Mouse (Mus musculus): ENCODE measurements around the gene Mospd2.

The Mospd2 gene

DNA sequence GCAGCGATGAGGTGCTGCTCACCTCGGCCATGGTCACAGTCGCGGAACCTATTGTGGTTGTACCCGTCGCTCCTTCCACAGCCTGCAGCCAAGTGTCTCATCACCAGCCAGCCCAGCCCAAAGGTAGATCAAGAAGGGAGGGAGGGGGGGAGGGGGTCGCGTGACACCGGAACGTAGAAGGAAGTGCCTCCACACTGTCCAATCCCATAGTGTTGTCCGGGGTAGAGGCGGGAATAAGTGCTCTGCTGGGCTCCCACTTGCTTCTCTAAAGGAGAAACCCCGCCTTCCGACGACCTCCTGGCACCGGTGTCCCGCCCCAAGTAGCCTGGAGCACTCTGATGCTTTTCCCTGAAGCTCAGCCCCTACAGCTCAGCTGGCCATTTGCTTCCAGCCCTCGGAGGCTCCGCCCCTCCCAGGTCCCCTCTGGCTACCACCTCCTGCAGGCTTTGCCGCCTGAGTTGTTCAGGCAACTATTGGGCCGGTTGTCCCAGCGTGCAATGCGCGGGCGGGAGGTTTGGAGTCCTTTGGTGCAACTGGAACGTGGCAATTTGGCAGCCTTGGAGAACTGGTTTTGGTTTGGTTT, at the start of gene Mospd2, which contains the start of gene Fancb:
TSS of gene Mospd2 (minus strand) at position 183 of the 583 bp plus-strand sequence.
TSS of gene Fancb (plus strand) at position 400 of the 583 bp plus-strand sequence.
- in situ Hi-C loops (cut with MboI, MseI), result no loop called here

DNA sequence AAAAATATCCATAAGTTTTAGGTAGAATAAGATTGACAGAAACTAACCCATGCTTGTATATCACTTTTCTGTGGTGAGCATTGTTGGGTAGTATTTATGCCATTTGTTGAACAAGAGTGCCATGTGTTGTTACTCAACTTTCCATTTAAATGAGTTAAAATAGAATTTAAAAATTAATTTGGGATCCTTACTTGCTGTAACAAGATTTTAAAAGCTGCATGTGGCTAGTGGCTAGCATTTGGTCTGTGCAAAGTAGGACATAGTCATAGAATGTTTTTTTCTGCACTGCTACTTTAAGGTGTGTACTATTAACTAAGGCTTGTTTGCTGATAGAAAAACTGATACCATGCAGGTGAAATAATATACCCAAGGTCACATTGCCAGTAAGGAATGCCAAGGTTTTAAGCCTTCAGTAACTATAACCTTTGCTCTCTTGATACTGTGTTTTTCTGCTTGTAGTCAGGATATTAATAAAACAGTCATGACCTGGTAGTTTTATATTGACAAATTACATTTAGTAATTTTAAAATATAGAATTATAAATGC, 24.7 kb upstream of the Mospd2 start, which contains the start of gene Gm17604:
TSS of gene Gm17604 (minus strand) at position 51 of the 546 bp plus-strand sequence.
- in situ Hi-C loops (cut with MboI, MseI), result no loop called here

GRCm38 (mm10) chrX:165003141-165003540, 23.0 kb upstream of the Mospd2 start:
- in situ Hi-C loops (cut with MboI, MseI), result no loop called here

- in situ Hi-C loops (cut with MboI, MseI), result no loop called here
Measured at GRCm38 (mm10) chrX:164978866-164979265, 1.3 kb downstream of the Mospd2 start.

GRCm38 (mm10) chrX:164971206-164971605, 9.0 kb downstream of the Mospd2 start:
- in situ Hi-C loops (cut with MboI, MseI), result no loop called here

DNA sequence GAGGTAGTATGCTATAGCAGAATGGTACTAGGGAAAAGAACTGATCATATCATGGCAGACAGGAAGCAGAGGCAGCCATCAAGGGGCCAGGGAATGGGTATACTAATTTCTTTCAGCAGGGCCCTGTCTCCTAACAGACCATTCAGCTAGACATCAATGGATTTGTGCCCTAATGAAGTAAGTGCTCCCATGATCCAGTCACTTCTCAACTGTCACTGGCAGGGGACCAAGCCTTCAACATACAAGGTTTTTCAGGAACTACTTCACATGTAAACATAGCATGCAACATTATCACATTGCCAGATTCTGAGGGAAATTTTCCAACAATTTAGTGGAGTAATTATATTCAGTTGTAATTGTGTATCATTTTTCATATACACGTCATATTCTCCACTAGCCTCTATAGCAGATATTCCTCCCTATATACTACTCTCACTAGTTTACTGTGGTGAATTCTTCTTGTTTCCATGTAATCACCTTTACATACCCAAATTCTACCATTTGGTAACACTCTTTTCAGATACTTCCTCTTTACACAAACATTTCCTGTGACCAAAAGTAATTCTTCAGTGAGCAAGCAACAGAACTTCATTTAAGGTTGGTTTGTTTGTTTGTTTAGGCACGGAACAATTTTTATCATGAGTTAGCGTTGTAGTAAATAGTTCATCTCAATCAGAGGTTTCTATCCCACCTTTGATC, 14.3 kb downstream of the Mospd2 start:
- in situ Hi-C loops (cut with MboI, MseI), result loop anchor here (10.0 kb wide), 1 partner anchor 1419 kb away; no protein-coding TSS in a partner anchor

GRCm38 (mm10) chrX:164952601-164953375, 27.4 kb downstream of the Mospd2 start:
- in situ Hi-C loops (cut with MboI, MseI), result no loop called here

DNA sequence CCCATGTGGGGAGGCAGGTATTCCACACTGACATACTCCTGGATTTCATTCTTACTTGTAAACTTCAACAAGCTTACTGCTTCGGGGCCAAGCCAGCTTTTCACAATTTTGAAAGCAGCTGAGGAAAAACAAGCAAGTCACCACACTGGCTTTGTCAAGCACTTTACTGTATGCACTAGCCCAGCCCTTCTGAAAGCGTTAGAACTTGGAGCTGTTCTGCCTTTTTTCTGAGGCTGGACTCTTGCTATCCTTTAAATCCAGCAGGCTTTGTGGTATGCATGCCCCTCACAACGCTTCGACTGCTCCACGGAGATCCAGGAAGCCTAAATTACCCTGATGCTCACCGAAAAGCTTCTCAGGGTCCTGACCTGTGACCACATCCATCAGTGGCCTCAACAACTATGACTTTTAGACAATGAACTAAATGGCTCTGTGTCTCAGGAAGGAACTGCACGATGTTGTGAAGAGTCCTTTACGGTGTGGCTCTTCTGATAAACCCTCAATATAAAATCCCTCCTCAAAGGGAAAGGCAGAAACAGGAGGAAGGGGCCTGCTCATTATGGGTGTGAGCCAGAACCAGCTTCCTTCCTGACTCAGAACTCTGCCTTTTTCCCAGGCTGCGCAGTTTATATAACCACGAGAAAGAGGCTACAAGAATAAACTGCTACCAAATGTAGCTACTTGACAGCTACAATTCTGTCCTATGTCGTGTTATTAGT, 28.2 kb downstream of the Mospd2 start:
- in situ Hi-C loops (cut with MboI, MseI), result no loop called here

- in situ Hi-C loops (cut with MboI, MseI), result no loop called here
Measured at GRCm38 (mm10) chrX:164941540-164941939, 38.6 kb downstream of the Mospd2 start.

DNA sequence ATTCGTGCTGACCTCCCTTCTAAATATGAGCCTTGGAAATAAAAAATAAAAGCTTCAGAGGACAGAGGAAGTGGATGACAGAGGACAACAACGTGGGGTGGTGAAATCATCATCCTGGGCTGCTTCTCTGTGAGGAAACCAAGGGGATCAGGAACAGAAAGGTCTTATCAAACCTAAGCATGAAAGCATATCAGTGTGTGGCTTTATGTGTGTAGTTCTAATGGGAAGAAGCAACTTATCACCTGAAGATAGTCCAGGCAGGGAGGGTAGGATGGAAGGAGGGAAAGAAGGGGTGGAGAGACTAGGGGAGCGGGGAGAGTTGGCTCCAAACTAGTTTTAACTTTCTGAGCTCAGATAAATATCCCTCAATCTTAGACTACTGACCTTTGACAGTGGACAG, 67.2 kb downstream of the Mospd2 start:
- in situ Hi-C loops (cut with MboI, MseI), result no loop called here

DNA sequence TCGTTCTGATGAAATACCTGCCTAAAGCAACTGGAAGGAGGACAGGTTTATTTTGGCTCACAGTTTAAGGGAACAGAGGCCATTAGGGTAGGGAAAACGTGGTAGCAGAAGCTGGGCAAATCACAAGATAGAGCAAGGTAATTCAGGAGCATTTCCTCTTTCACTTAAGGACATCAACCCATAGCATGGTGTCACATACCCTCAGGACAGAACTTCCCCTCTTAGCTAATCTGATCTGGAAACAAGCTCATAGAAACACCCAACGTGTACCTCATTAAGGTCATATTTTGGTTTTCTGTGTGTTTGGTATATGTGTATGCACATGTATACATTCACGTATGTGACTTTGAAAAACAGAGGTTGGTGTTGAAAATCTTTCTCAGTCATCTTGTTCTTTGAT, 68.0 kb downstream of the Mospd2 start:
- in situ Hi-C loops (cut with MboI, MseI), result no loop called here

GRCm38 (mm10) chrX:164901847-164902246, 78.3 kb downstream of the Mospd2 start:
- in situ Hi-C loops (cut with MboI, MseI), result no loop called here

DNA sequence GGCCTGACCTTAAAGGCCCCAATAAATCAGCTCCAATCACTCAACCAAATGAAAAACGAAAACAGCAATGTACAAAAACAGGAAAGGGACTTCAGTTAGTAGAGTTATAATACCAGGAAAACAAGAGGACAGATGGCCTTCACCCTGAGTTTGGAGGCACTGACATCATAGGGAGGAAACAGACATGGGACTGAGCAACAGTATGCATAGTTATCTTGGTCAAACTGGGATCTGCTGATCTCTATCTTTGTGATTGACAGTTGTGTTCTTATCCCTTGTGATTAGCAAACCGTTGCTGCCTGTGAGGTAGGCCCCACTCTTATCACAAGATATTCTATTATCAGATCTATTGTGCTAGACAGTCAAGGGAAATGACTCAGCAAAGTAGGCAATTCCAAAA, 80.4 kb downstream of the Mospd2 start:
- in situ Hi-C loops (cut with MboI, MseI), result no loop called here

DNA sequence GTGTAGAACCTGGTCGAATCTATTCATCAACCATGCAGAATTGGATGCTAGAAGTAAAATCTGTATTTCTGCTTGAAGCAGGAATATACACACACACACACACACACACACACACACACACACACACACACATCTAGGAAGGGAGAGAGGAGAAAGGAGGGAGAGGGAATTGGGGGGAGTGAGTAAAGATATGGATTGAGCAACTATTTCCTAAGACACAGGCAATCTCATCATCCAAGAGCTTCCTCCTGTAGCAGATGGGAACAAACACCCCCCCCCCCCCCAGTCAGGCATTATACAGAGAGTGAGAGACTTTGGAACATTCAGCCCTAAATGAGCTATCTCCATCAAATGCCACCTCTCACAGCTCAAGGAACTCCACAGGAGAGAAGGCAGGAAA, 93.9 kb downstream of the Mospd2 start:
- in situ Hi-C loops (cut with MboI, MseI), result no loop called here

Data from T-helper 1 cell (primary cell).